16 mouse cellular contexts compared by ENCODE assay signal in the genomic region with DNA sequence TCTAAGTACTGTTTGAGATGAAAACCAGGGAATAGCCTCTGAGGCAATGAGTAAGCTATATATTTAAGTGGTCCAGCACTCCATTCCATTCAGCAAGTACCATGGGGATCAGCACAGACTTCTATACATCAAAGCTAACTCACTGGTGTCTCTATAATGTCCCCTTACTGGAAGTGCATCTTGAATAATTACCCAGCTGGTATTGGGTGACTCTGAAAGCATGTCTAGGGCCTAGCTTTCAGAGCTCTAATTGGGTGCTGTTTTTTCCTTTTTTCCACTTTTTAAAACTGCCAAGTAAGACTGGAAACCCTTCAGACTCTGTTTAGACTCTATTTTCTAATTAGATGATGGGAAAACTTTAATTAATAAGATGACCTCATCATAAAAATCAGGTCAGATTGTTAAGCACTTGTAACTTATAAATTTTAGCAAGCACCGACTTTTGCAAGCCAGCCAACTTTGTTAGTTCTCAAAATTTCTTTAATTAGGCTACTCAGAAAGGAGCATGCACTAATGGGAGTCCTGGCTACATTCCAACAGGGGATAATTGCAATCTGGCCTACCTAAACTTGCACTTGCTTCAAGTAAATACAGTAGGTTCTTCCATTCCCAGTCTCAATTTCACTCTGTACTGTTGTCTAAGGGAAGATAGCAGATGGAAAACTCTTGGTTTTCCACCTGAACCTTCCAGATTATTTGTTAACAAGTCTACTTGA. TPM values are rescaled to one million over a fixed set of nuclear protein-coding genes. Genes with fewer than 3 reads are reported as not detected.
DNase-seq lines count a peak whose midpoint lies in the region; ATAC-seq and TF ChIP-seq lines count a peak whose summit lies in the region.
"Had no signal": no experiment of that assay in that cellular context is flagged by ENCODE, and none has a peak within 500 bp of the region (broad histone marks: within the 10 kb centered on the region; RNA-seq: fewer than 3 reads in every experiment).

No protein-coding gene starts in this region.

- H3K4me3 ChIP-seq in embryonic facial prominence, embryonic 14.5 days (ENCODE audit: low read depth, low read length), result no peak overlapping the region
- H3K4me3 ChIP-seq in embryonic facial prominence, embryonic 10.5 days, result no peak overlapping the region
- H3K4me3 ChIP-seq in left cerebral cortex, adult 2 months, result no peak overlapping the region
- H3K4me3 ChIP-seq: hindbrain, embryonic 15.5 days; megakaryocyte, embryonic 14.5 days had no signal

- no peaks in the 10 kb centered on the region for H3K9me3 ChIP-seq in embryonic facial prominence, embryonic 14.5 days (ENCODE audit: control insufficient read depth, low read length)
- H3K9me3 ChIP-seq in embryonic facial prominence, embryonic 10.5 days, result no peaks in the 10 kb centered on the region
- H3K9me3 ChIP-seq: hindbrain, embryonic 15.5 days; megakaryocyte, embryonic 14.5 days had no signal

- intact Hi-C loops in left cerebral cortex, adult 2 months (cut with DNase I), result no loop called here

- H3K4me2 ChIP-seq in embryonic facial prominence, embryonic 14.5 days (ENCODE audit: low read depth, low read length), result no peak overlapping the region
- H3K4me2 ChIP-seq: hindbrain, embryonic 15.5 days had no signal

- no peaks in the 10 kb centered on the region for H3K27me3 ChIP-seq in embryonic facial prominence, embryonic 14.5 days (replicated peaks; ENCODE audit: control insufficient read depth, insufficient read depth, low read length)
- no peaks in the 10 kb centered on the region for H3K27me3 ChIP-seq in embryonic facial prominence, embryonic 10.5 days (replicated peaks; ENCODE audit: low read depth, poor library complexity, severe bottlenecking)
- H3K27me3 ChIP-seq: hindbrain, embryonic 15.5 days; megakaryocyte, embryonic 14.5 days; Patski had no signal

- WGBS in embryonic facial prominence, embryonic 14.5 days, result 57% methylated on average over 1 of the region's 1 CpGs
- 82% methylated on average over 1 of the region's 1 CpGs for WGBS in embryonic facial prominence, embryonic 10.5 days

- no peak overlapping the region for H3K9ac ChIP-seq in embryonic facial prominence, embryonic 14.5 days (ENCODE audit: low read depth, low read length)
- H3K9ac ChIP-seq: hindbrain, embryonic 15.5 days; liver, embryonic 14.5 days had no signal

- no peaks in the 10 kb centered on the region for H3K4me1 ChIP-seq in embryonic facial prominence, embryonic 14.5 days (ENCODE audit: control insufficient read depth, insufficient read depth, low read length)
- no peaks in the 10 kb centered on the region for H3K4me1 ChIP-seq in embryonic facial prominence, embryonic 10.5 days
- H3K4me1 ChIP-seq: hindbrain, embryonic 15.5 days; megakaryocyte, embryonic 14.5 days had no signal

- no peak for ATAC-seq in embryonic facial prominence, embryonic 14.5 days (ENCODE audit: low read depth)
- no peak for ATAC-seq in megakaryocyte-erythroid progenitor cell, adult 5-6 weeks (replicated peaks; ENCODE audit: low FRiP score, low TSS enrichment, poor library complexity, severe bottlenecking)
- ATAC-seq: Patski had no signal

- DNase-seq in embryonic facial prominence, embryonic 14.5 days (ENCODE audit: low spot score), result peak; percentile 53
- no peak for DNase-seq in embryonic facial prominence, embryonic 10.5 days (ENCODE audit: low spot score)
- no peak for DNase-seq in left cerebral cortex, adult 2 months (ENCODE audit: extremely low spot score in 1 of 2, low spot score in 2 of 2)
- no peak for DNase-seq in left cerebral cortex, adult 18-20 months (ENCODE audit: low spot score in 2 of 2)
- DNase-seq in right cerebral cortex, postnatal 10 days (ENCODE audit: low spot score in 2 of 2), result peak; percentile 51 to 53
- no peak for DNase-seq in right cerebral cortex, postnatal 4 days
- DNase-seq in urinary bladder, postnatal 10 days (ENCODE audit: low spot score), result no peak
- DNase-seq: heart, adult 18-20 months; kidney, adult 8-10 months; kidney, postnatal 4 days; lung, postnatal 10 days had no signal

- no peaks in the 10 kb centered on the region for H3K36me3 ChIP-seq in embryonic facial prominence, embryonic 14.5 days (ENCODE audit: control insufficient read depth, insufficient read depth, low read length)
- H3K36me3 ChIP-seq in embryonic facial prominence, embryonic 10.5 days (replicated peaks), result no peaks in the 10 kb centered on the region
- H3K36me3 ChIP-seq: hindbrain, embryonic 15.5 days had no signal

- no peak for TF ChIP-seq CTCF in left cerebral cortex, adult 2 months (IDR thresholded peaks at IDR 0.05)

- H3K27ac ChIP-seq in embryonic facial prominence, embryonic 14.5 days (replicated peaks; ENCODE audit: low read depth, low read length), result no peak overlapping the region
- H3K27ac ChIP-seq in embryonic facial prominence, embryonic 10.5 days (replicated peaks), result no peak overlapping the region
- H3K27ac ChIP-seq in left cerebral cortex, adult 2 months, result peak overlapping the region; percentile 61
- H3K27ac ChIP-seq: hindbrain, embryonic 15.5 days; liver, embryonic 14.5 days had no signal

RNA-seq across cellular contexts. Expression of a gene that starts 19.4 kb away (rescaled TPM):
- polyA plus RNA-seq in embryonic facial prominence, embryonic 14.5 days (2014; fragmentation: Nextera tagmentation; extraction: Ambion mirVana), result 1.6 and 2.4 TPM in 2 replicates
- 0.36 TPM in 1 of 2 replicates, not detected in the other for polyA plus RNA-seq in embryonic facial prominence, embryonic 10.5 days (2016; fragmentation: Nextera tagmentation; extraction: Ambion mirVana)
- 10 to 100 TPM; 25.2 to 30.7 TPM for total RNA-seq in left cerebral cortex, adult 2 months (2021)
- total RNA-seq in left cerebral cortex, adult 18-20 months (2021), result 10 to 100 TPM; 23.5 to 29.3 TPM
- not detected in 2 replicates for total RNA-seq in megakaryocyte-erythroid progenitor cell, adult 5-6 weeks (2014; fragmentation: Nextera tagmentation)
- not detected in 2 replicates for total RNA-seq in megakaryocyte-erythroid progenitor cell, adult 5-6 weeks (2017)

Comparison
In these comparisons a context has a peak if more than half of its experiments do, and no peak if none do; other contexts are left out.
1. DNase-seq: peak in embryonic facial prominence, embryonic 14.5 days (single experiment) and right cerebral cortex, postnatal 10 days (2 of 2); none in embryonic facial prominence, embryonic 10.5 days (single experiment), left cerebral cortex, adult 2 months (0 of 2), left cerebral cortex, adult 18-20 months (0 of 2), right cerebral cortex, postnatal 4 days (single experiment) and urinary bladder, postnatal 10 days (single experiment).
2. RNA of a gene that starts 19.4 kb away (total RNA-seq): 25.2 to 30.7 TPM in left cerebral cortex, adult 2 months and 23.5 to 29.3 TPM in left cerebral cortex, adult 18-20 months; not detected in megakaryocyte-erythroid progenitor cell, adult 5-6 weeks; every median in the first group is over 10 times any median in the second.